Mouse (Mus musculus) layer of hippocampus, postnatal 36 days (tissue): Measurements from ENCODE around the gene Bcl2a1a. TPM values are rescaled to one million over a fixed set of nuclear protein-coding genes. Genes with fewer than 3 reads are reported as not detected.
"Not testable (repeated sequence)": the region's sequence is repeated elsewhere in the genome, so short reads cannot be mapped to it uniquely, and the experiment has no call there.

Experiments used
- DNase-seq, 2 experiments: peaks; one replicate each; pipeline ENCODE4 v3.0.0; 2022
- total RNA-seq, 2 experiments: library from RNA; stranded (reverse); gene quantifications; 2 replicates each; pipeline ENCODE4 v1.2.3; 2021

Bcl2a1a gene
- total RNA-seq: not detected

DNA sequence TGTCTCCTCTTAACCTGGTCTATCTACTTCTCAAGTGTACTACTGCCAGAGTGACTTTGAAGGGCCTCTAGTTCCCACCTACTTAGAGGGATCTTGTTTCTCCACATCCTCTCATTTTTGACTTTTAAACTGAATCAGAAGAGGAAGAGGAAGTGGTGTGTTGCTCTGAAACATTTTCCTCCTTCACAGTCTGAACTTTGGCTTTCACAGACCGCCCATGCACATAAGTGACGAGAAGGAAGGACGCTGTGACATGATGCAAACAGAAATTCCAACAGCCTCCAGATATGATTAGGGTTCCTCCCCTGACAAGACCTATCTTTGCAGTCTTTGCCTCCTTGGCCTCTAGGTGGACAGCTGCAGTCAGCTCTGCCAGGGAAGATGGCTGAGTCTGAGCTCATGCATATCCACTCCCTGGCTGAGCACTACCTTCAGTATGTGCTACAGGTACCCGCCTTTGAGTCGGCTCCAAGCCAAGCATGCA, at the start of gene Bcl2a1a:
TSS of gene Bcl2a1a (plus strand) at position 231 of the 484 bp plus-strand sequence.
- not testable (repeated sequence) for DNase-seq

DNA sequence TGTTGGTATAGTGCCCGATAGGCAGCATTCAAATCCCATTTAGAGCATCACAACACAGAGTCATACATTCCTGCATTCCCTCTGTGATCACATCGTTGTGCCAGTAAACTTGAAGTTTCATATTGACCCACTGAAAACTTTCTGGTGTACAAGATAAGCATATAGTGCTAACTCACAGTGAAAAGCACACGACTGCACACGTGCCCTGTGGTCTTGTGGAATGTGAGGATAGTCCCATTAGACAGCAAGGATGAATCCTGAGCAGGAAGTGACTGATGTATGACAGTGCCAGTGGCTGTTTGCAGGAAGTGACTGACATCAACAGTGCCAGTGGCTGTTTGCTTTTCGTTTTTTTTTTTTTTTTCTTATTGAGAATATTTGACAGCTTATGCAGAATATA, 40.1 kb upstream of the Bcl2a1a start:
- not testable (repeated sequence) for DNase-seq

DNA sequence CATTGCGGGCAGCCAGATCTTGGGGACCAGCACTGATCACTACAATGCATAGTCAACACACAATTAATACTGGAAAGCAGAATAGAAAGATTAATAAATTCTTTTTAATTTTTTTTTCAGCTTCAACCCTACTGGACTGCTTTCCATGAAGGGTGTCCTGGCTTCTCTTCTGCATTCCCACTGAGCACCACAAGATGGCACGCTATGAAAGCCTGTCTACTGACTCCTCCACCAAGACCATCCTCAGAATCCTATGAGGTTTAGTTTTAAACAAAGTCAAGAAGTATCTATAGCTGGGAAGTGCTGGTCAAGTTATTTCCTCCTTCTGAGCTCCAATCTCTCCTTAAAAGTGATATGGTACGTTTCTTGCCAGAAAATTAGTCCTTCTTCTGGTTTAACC, 18.4 kb upstream of the Bcl2a1a start:
- peak; percentile 4 to 15 for DNase-seq

DNA sequence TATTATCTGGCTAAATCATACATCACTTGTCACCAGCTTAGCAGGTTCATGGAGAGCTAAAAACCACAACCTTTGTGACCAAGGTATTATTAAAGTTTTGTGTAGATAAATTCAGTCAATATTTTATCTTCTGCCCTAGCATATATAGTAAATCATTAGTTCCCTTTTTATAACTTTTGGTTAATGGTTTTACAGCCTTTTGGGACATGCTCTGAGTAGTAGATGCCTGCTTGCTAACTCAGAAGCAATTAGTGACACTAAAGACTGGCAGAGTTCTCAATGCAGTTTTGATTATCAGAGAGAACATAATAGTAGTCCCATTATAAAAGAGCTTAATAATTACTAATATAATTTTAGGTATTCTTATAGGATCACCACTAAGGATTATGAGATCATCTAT, 5.2 kb upstream of the Bcl2a1a start:
- not testable (repeated sequence) for DNase-seq

DNA sequence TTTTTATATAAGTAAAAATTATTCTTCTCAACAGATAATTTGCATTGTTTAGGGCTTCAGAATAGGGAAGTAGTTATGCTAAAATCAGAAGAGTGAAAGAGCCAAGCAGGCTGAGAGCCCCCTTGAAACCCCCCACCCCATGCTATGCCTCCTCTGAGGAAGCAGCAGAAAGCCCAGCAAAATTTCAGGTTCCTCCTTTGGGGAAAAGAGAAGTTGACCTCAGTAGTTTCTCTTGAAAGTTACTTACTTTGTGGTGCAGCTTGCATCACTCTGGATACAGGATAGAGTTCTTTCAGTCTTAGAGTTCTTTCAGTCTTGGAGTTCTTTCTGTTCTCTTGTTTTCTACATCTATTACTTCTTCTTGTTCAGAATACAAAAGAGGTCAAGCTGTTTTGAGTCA, 3.5 kb upstream of the Bcl2a1a start:
- not testable (repeated sequence) for DNase-seq

DNA sequence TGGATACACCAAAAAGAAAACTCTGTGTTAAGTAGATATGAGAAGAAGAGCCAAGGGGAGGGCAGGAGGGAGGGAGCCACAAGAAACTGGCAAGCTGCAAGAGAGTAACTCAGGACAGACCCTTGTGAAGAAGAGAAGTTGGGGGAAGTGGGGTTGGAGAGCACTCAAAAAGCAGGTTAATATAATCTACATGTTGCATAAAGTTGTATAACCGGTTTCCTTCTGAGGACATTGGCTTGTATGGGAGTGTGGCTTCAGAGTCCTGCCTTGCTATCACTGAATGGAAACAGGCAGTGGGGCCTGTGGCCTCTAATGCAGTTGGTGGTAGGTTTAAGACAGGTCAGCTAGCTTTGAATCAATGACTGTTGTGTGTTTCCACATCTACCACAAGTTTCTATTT, 1.5 kb upstream of the Bcl2a1a start:
- not testable (repeated sequence) for DNase-seq

DNA sequence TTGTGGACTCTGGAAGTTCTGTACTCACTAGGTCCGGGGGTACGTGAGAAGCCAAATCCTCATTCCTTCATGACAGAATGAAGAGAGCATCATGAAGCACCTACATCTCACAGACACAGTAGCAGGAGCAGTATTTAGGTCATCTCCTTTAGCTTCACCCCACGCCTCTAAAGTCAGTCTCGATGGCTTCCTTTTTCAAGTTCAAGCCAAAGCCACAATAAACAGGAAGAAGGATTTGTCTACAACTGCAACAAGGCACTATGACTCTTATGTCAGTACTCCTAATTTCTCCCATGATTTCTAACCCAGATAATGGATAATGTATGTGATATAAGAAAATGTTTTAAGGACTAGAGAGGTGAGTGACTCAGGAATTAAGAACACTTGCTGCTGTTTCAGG, 665 bp upstream of the Bcl2a1a start:
- DNase-seq: not testable (repeated sequence)

DNA sequence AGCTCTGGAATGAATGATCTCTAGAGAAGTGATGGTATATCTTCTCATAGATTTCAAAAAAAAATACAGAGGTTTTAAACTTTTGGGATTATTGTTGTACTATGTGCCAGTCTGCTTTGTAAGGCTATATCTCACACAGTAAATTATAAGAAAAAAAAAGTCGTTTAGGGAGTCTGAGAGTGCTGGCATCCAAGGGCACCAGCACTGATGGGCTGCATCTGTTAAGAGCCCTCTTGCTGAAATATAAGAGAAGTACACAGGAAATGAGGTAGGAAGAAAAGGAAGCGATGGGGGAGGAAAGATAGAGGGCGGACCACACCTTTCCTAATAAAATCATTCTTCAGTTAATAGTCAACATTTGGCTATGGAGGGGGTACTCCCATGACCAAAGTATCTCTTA, 2.2 kb downstream of the Bcl2a1a start:
- DNase-seq: no peak

DNA sequence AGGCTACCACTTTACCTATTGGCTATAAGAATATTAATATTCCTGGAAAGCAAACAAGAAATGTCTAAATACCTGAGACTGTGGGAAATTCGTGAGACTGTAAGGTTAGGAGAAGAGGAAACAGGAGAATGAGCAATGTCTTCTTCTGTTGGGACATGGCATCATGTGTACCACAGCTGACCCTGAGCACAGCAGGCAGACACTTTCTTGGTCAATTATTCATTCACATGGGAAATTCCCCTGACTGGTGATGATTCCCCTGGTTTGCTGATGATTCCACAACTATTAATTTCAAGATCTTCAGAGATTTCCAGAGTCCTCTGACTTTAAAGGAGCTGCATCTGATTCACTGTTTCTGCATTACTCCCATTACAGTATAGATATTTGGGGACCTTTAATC, 3.3 kb downstream of the Bcl2a1a start:
- not testable (repeated sequence) for DNase-seq

DNA sequence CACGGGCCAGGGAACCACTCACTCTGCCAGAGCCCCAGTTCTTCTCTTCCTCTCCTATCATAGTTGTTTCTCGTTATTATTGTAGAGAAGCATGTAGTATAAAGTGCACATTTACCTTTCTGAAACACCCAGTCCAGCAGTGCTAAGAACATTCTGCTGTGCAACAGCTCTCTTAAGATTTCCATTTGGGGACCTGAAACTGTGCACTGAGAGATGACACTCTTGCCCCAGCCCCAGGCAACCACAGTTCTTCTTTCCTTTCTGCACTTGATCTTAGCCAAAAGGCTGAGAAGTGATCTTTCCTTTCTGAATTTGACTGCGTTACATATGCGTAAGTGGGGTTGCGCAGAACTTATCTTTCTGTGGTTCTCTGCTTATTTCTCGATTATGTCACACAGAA, 9.8 kb downstream of the Bcl2a1a start:
- DNase-seq: not testable (repeated sequence)

DNA sequence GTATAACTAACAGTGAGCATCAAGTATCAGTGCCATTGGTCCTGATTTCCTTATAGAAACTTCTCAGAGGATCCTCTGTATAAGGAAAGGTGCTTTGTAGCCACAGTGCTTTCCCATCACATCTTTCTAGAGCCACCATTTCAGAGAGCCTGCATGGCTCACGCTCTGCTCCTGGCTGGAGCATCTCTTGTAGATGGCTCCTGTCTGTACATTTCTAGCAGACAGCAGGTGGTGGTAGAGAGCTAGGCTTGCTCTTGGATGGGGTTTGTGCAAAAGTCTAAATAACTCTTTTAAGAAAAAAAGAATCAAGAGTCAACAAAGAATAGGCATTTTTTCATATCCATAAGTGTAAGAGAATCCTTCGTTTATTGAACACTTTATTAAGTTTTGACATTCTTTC, 12.8 kb downstream of the Bcl2a1a start:
- DNase-seq: not testable (repeated sequence)

DNA sequence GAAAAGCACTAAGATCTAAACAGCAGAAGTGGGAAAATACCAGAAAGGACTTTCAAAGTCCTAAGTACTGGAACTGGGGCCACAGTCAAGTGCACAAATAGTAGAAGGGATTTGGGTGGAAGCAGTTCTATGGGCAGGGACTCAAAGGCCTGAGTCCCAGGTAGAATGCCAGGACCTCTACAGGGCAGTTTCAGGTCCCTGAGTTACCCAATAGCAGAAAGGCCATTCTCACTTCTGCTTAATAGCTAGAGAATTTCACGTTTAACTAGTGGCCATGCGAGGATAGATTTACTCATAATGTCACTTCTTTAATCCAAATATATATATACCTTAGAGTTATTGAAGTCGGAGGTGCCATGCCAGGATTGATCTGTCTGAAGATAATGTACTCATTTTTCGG, 20.2 kb downstream of the Bcl2a1a start:
- not testable (repeated sequence) for DNase-seq

DNA sequence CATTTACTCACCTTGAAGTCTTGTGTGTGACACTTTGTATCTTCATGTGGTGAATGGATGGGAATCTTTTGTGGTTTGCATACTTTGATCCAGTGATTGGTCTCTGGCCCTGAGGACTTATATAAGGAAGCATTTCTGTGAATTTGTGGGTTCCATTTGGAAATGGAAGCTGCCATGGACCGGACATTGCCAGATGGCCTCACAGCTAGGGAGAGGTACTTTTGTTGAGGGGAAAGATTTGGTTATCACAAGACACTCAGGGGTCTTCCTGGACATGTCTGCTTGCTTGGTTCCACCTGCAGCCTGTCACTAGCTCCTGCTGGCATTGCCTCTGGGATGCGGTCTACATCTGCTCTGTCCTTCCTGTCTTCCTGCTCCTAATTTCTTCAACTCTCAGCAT, 23.1 kb downstream of the Bcl2a1a start:
- not testable (repeated sequence) for DNase-seq

DNA sequence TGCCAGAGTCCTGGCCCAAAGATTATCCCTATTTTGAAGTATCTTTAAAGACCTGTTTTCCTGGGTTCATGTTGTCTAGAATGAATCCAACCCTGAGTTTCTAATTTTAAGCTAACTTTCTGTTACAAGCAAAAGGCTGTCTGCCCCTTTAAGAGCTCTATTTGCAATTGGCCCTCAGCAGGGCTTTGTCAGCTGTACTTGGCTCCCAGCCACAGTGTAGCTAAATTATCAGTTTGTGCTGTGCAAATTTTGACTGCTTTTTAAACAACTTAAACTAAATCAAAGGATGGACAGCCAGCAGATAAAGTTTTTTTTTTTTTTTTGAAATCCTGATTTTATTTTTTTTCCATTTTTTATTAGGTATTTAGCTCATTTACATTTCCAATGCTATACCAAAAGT, 44.8 kb downstream of the Bcl2a1a start:
- DNase-seq: not testable (repeated sequence)

Other genes starting within 250 kb of the Bcl2a1a start
- gene Mthfsl, start 236.6 kb upstream of the Bcl2a1a start, total RNA-seq: 10 to 100 TPM; 25.5 to 28.1 TPM
- not detected for gene Bcl2a1d, start 225.0 kb upstream of the Bcl2a1a start, total RNA-seq
- gene Trim43c, start 117.7 kb upstream of the Bcl2a1a start, total RNA-seq: not detected
- gene Trim43b, start 135.9 kb downstream of the Bcl2a1a start, total RNA-seq: under 1 TPM in 1 of 2 experiments, not detected in 1; 0.27 TPM
- under 1 TPM in 1 of 2 experiments, not detected in 1; 0.45 TPM for gene Bcl2a1b, start 242.3 kb downstream of the Bcl2a1a start, total RNA-seq
- not detected for gene Gm29094, start 242.5 kb downstream of the Bcl2a1a start, total RNA-seq